Mouse (Mus musculus): ENCODE results near the gene Zkscan7. TPM values are rescaled to one million over a fixed set of nuclear protein-coding genes. Genes with fewer than 3 reads are reported as not detected.

Zkscan7 gene
- total RNA-seq, 1 experiment from 2014 or later: 5.4 TPM

- 0 out of 2 replicates have a peak, but pooled peaks have one; percentile 2 for ATAC-seq (replicated peaks; ENCODE audit: low read depth, poor library complexity, severe bottlenecking)
Observed at GRCm38 (mm10) chr9:122901047-122901446, 15.6 kb downstream of the Zkscan7 start.

- peak; percentile 88 for ATAC-seq (replicated peaks; ENCODE audit: low read depth, poor library complexity, severe bottlenecking)
Observed at GRCm38 (mm10) chr9:122902717-122903535, 17.4 kb downstream of the Zkscan7 start.

DNA sequence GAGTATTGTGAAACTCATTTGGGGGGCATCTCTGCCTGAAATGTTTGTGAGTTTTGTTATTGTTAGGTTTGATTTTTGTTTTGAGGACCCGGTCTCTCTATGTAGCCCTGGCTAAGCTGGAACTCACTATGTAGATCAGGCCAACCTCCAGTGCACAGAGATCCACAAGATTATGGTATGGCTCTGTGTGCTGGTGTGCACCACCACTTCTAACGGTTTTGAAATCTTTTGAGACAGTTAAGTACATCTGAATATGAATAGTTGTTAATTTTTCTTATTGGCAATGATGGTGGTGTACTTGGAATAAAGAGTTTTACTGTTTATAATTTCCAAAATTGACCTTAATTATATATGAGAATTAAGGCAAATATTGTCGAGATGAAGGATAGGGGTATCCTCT lies 37.0 kb downstream of the Zkscan7 start:
- 0 out of 2 replicates have a peak, but pooled peaks have one; percentile 8 for ATAC-seq (replicated peaks; ENCODE audit: low read depth, poor library complexity, severe bottlenecking)

GRCm38 (mm10) chr9:122922936-122923381 lies 37.5 kb downstream of the Zkscan7 start, which contains the start of gene Zfp105:
Gene Zfp105, plus strand, starts transcription at chr9:122923072.
- peak; percentile 25; the same call in 1 of the 2 replicates for ATAC-seq (replicated peaks; ENCODE audit: low read depth, poor library complexity, severe bottlenecking)

- ATAC-seq (replicated peaks; ENCODE audit: low read depth, poor library complexity, severe bottlenecking): no peak
Observed at GRCm38 (mm10) chr9:122928915-122929314, 43.4 kb downstream of the Zkscan7 start.

Other genes starting within 250 kb of the Zkscan7 start
- not detected in 2 replicates for gene Topaz1, start 138.3 kb upstream of the Zkscan7 start, total RNA-seq (2017)
- 3.7 and 9.1 TPM in 2 replicates for gene Tcaim, start 80.1 kb upstream of the Zkscan7 start, total RNA-seq (2017)
- gene Gm35549, start 41.6 kb upstream of the Zkscan7 start, total RNA-seq (2017): not detected in 2 replicates
- gene Zfp445, start 19.7 kb upstream of the Zkscan7 start, total RNA-seq (2017): 61.1 and 81.9 TPM in 2 replicates
- 3.2 TPM in 1 of 2 replicates, not detected in the other for gene Zfp105, start 37.4 kb downstream of the Zkscan7 start, total RNA-seq (2017)
- 23.9 and 24.3 TPM in 2 replicates for gene 1110059G10Rik, start 65.3 kb downstream of the Zkscan7 start, total RNA-seq (2017)
- 249 and 348 TPM in 2 replicates for gene Kif15, start 65.4 kb downstream of the Zkscan7 start, total RNA-seq (2017)
- gene Tmem42, start 135.6 kb downstream of the Zkscan7 start, total RNA-seq (2017): 10.7 and 11.3 TPM in 2 replicates
- gene Tgm4, start 149.0 kb downstream of the Zkscan7 start, total RNA-seq (2017): 0.09 TPM in 1 of 2 replicates, not detected in the other
- 43.1 and 45.2 TPM in 2 replicates for gene Zdhhc3, start 227.5 kb downstream of the Zkscan7 start, total RNA-seq (2017)
- 104 and 108 TPM in 2 replicates for gene Exosc7, start 227.5 kb downstream of the Zkscan7 start, total RNA-seq (2017)

All from common myeloid progenitor, adult 5-6 weeks (primary cell).